Mouse (Mus musculus): Measurements from ENCODE around the gene Pfdn5. TPM values are rescaled to one million over a fixed set of nuclear protein-coding genes. Genes with fewer than 3 reads are reported as not detected.

The Pfdn5 gene
- total and polyA plus RNA-seq, 3 experiments, result 302 to 7,439 (median 465) TPM

GRCm38 (mm10) chr15:102295633-102296367, 30.1 kb upstream of the Pfdn5 start, which contains the start of gene Espl1:
Gene Espl1 (plus strand): TSS chr15:102296266.
- Histone ChIP-seq H3K27me3 (ENCODE audit: control insufficient read depth in 1 of 2, insufficient read depth in 2 of 2, low read length in 2 of 2) (no peaks in the 10 kb centered on the region), H3K4me1 (ENCODE audit: control insufficient read depth in 1 of 2, insufficient read depth in 2 of 2, low read length in 2 of 2) (peaks cover 4 to 8% of the 10 kb centered on the region in 2 experiments; a peak in 3 of 4 replicates), H3K9ac (ENCODE audit: control insufficient read depth, low read depth, low read length, poor library complexity, severe bottlenecking) (peak within 1 kb of the TSS; percentile 77), H3K27ac (ENCODE audit: control insufficient read depth, low read depth, low read length) (peak within 1 kb of the TSS; percentile 33), H3K79me2 (ENCODE audit: control insufficient read depth, insufficient read depth, low read length, poor library complexity) (peaks cover 29% of the 10 kb centered on the region), H3K9me3 (replicated peaks; ENCODE audit: insufficient read depth, low read length) (no peaks in the 10 kb centered on the region), H3K4me3 (ENCODE audit: control insufficient read depth in 1 of 2, insufficient read depth in 1 of 2, low read depth in 2 of 2, low read length in 2 of 2) (peak within 1 kb of the TSS; percentile 61 to 72), H3K36me3 (ENCODE audit: control insufficient read depth in 1 of 2, insufficient read depth in 2 of 2, low read length in 2 of 2) (peaks cover 2 to 15% of the 10 kb centered on the region in 2 experiments)
- peak; percentile 99 for DNase-seq (ENCODE audit: low read depth, low spot score)
- TF ChIP-seq MAX (IDR thresholded peaks at IDR 0.05; ENCODE audit: low read length) (peak; percentile 99), POLR2AphosphoS2 (IDR thresholded peaks at IDR 0.05; ENCODE audit: low read length) (peak; percentile 96), RAD21 (IDR thresholded peaks at IDR 0.05; ENCODE audit: low read depth, low read length) (no peak), E2F4 (IDR thresholded peaks at IDR 0.05; ENCODE audit: borderline replicate concordance, low read depth, low read length) (peak; percentile 99), POLR2A (IDR thresholded peaks at IDR 0.05; ENCODE audit: control insufficient read depth in 1 of 2, insufficient read depth in 1 of 2, low read depth in 1 of 2, low read length in 2 of 2, poor library complexity in 1 of 2) (peak in 1 of 2 experiments; percentile 99; a peak in 3 of 4 replicates), BHLHE40 (IDR thresholded peaks at IDR 0.05; ENCODE audit: borderline replicate concordance, low read depth, low read length) (0 out of 2 replicates have a peak, but pooled peaks have one; percentile 57), ZMIZ1 (IDR thresholded peaks at IDR 0.05; ENCODE audit: low read depth, low read length) (peak; percentile 98), TCF12 (IDR thresholded peaks at IDR 0.05; ENCODE audit: low read depth, low read length) (peak; percentile 74), MAZ (IDR thresholded peaks at IDR 0.05; ENCODE audit: low read depth, low read length) (no peak; the same call in 1 of the 2 replicates), GATA1 (IDR thresholded peaks at IDR 0.05; ENCODE audit: low read depth, low read length) (peak; percentile 34; the same call in 1 of the 2 replicates), ELF1 (IDR thresholded peaks at IDR 0.05; ENCODE audit: low read depth, low read length) (peak; percentile 89), HCFC1 (IDR thresholded peaks at IDR 0.05; ENCODE audit: low read depth, low read length) (peak; percentile 100), CHD1 (IDR thresholded peaks at IDR 0.05; ENCODE audit: low read depth, low read length) (0 out of 2 replicates have a peak, but pooled peaks have one; percentile 53), MXI1 (IDR thresholded peaks at IDR 0.05; ENCODE audit: low read depth, low read length) (peak; percentile 99), JUND (IDR thresholded peaks at IDR 0.05; ENCODE audit: low read depth, low read length) (no peak), MYB (IDR thresholded peaks at IDR 0.05; ENCODE audit: low read depth, low read length) (no peak), POLR2AphosphoS5 (IDR thresholded peaks at IDR 0.05; ENCODE audit: borderline replicate concordance, low read depth, low read length) (no peak), RCOR1 (IDR thresholded peaks at IDR 0.05; ENCODE audit: low read depth, low read length) (peak; percentile 30; the same call in 1 of the 2 replicates), NRF1 (IDR thresholded peaks at IDR 0.05; ENCODE audit: insufficient read depth, low read depth, low read length, poor library complexity, severe bottlenecking) (peak; percentile 52; the same call in 1 of the 2 replicates), TBP (IDR thresholded peaks at IDR 0.05; ENCODE audit: low read depth, low read length) (peak; percentile 95), CHD2 (IDR thresholded peaks at IDR 0.05; ENCODE audit: low read length) (peak; percentile 72), USF1 (IDR thresholded peaks at IDR 0.05; ENCODE audit: low read depth, low read length) (peak; percentile 100), EP300 (IDR thresholded peaks at IDR 0.05; ENCODE audit: low read depth in 1 of 2, low read length in 2 of 2) (no peak), ETS1 (IDR thresholded peaks at IDR 0.05; ENCODE audit: low read depth, low read length) (peak; percentile 47; the same call in 1 of the 2 replicates), SMC3 (IDR thresholded peaks at IDR 0.05; ENCODE audit: low read depth, low read length) (no peak), GABPA (IDR thresholded peaks at IDR 0.05; ENCODE audit: low read depth, low read length) (no peak), ZC3H11A (IDR thresholded peaks at IDR 0.05; ENCODE audit: low read depth, low read length) (no peak), USF2 (IDR thresholded peaks at IDR 0.05; ENCODE audit: borderline replicate concordance in 1 of 2, insufficient read depth in 1 of 2, low read depth in 1 of 2, low read length in 2 of 2) (peak; percentile 87 to 95), CTCF (IDR thresholded peaks at IDR 0.05 in 2 of 3, conservative IDR thresholded peaks at IDR 0.05 in 1 of 3; ENCODE audit: control insufficient read depth in 1 of 3, insufficient read depth in 1 of 3, low read depth in 2 of 3, low read length in 3 of 3, poor library complexity in 1 of 3, severe bottlenecking in 1 of 3) (no peak), MYC (IDR thresholded peaks at IDR 0.05; ENCODE audit: low read depth, low read length) (peak; percentile 98), UBTF (IDR thresholded peaks at IDR 0.05; ENCODE audit: borderline replicate concordance, insufficient read depth, low read depth, low read length) (no peak), ZKSCAN1 (IDR thresholded peaks at IDR 0.05; ENCODE audit: low read depth, low read length) (no peak), ZNF384 (IDR thresholded peaks at IDR 0.05; ENCODE audit: low read depth, low read length) (peak; percentile 21; the same call in 1 of the 2 replicates), NELFE (IDR thresholded peaks at IDR 0.05; ENCODE audit: low read depth, low read length) (peak; percentile 93), TAL1 (IDR thresholded peaks at IDR 0.05; ENCODE audit: low read length) (no peak)

Measured in MEL (cell line).